Mouse (Mus musculus): ENCODE results near the gene Borcs5. TPM values are rescaled to one million over a fixed set of nuclear protein-coding genes. Genes with fewer than 3 reads are reported as not detected.
"Not testable (repeated sequence)": the region's sequence is repeated elsewhere in the genome, so short reads cannot be mapped to it uniquely, and the experiment has no call there.

Gene Borcs5
- polyA plus RNA-seq, 1 experiment from 2014 or later = 15.8 TPM

GRCm38 (mm10) chr6:134656527-134656926, 17.2 kb downstream of the Borcs5 start:
- 61% methylated on average over 4 of the region's 4 CpGs for WGBS

GRCm38 (mm10) chr6:134659108-134659958, 20.0 kb downstream of the Borcs5 start:
- ATAC-seq (replicated peaks; ENCODE audit: low FRiP score) = peak; percentile 89
- Histone ChIP-seq H3K9me3 (replicated peaks) (no peaks in the 10 kb centered on the region), H3K27ac (no peak overlapping the region), H3K27me3 (no peaks in the 10 kb centered on the region), H3K4me3 (replicated peaks) (no peak overlapping the region), H3K9ac (no peak overlapping the region), H3K4me2 (0 out of 2 replicates have a peak overlapping the region, but pooled peaks have one; percentile 9), H3K36me3 (no peaks in the 10 kb centered on the region), H3K4me1 (no peaks in the 10 kb centered on the region)
- WGBS = 19% methylated on average over 9 of the region's 9 CpGs

More at GRCm38 (mm10) chr6:134656527-134656926, 17.2 kb downstream of the Borcs5 start:
- H3K9me3 ChIP-seq (replicated peaks) = no peaks in the 10 kb centered on the region
- H3K4me1 ChIP-seq = no peaks in the 10 kb centered on the region
- H3K27me3 ChIP-seq = no peaks in the 10 kb centered on the region
- H3K27ac ChIP-seq = peak overlapping the region; percentile 2; the same call in 1 of the 2 replicates
- no peak overlapping the region for H3K4me3 ChIP-seq (replicated peaks)
- H3K4me2 ChIP-seq = no peak overlapping the region
- no peaks in the 10 kb centered on the region for H3K36me3 ChIP-seq
- no peak for ATAC-seq (replicated peaks; ENCODE audit: low FRiP score)
- H3K9ac ChIP-seq = no peak overlapping the region

GRCm38 (mm10) chr6:134660714-134661406, 21.6 kb downstream of the Borcs5 start:
- Histone ChIP-seq H3K9ac (no peak overlapping the region), H3K4me2 (no peak overlapping the region), H3K9me3 (replicated peaks) (no peaks in the 10 kb centered on the region), H3K36me3 (no peaks in the 10 kb centered on the region), H3K4me3 (replicated peaks) (no peak overlapping the region), H3K27ac (no peak overlapping the region), H3K27me3 (no peaks in the 10 kb centered on the region), H3K4me1 (peaks cover 5% of the 10 kb centered on the region)
- WGBS = 76% methylated on average over 8 of the region's 8 CpGs
- ATAC-seq (replicated peaks; ENCODE audit: low FRiP score) = no peak

- no peak overlapping the region for H3K4me3 ChIP-seq (replicated peaks)
- no peak overlapping the region for H3K27ac ChIP-seq
- 59% methylated on average over 5 of the region's 5 CpGs for WGBS
- H3K36me3 ChIP-seq = no peaks in the 10 kb centered on the region
- H3K27me3 ChIP-seq = no peaks in the 10 kb centered on the region
- ATAC-seq (replicated peaks; ENCODE audit: low FRiP score) = no peak
- H3K9ac ChIP-seq = no peak overlapping the region
- no peak overlapping the region for H3K4me2 ChIP-seq
- no peaks in the 10 kb centered on the region for H3K9me3 ChIP-seq (replicated peaks)
- H3K4me1 ChIP-seq = peaks cover 24% of the 10 kb centered on the region
Measured at GRCm38 (mm10) chr6:134664573-134664972, 25.3 kb downstream of the Borcs5 start.

GRCm38 (mm10) chr6:134665817-134666216, 26.5 kb downstream of the Borcs5 start:
- H3K4me3 ChIP-seq (replicated peaks) = no peak overlapping the region
- no peak overlapping the region for H3K27ac ChIP-seq
- ATAC-seq (replicated peaks; ENCODE audit: low FRiP score) = no peak
- H3K4me2 ChIP-seq = no peak overlapping the region
- peaks cover 28% of the 10 kb centered on the region for H3K4me1 ChIP-seq
- no peaks in the 10 kb centered on the region for H3K36me3 ChIP-seq
- no peaks in the 10 kb centered on the region for H3K27me3 ChIP-seq
- WGBS = 77% methylated on average over 9 of the region's 9 CpGs
- no peaks in the 10 kb centered on the region for H3K9me3 ChIP-seq (replicated peaks)
- no peak overlapping the region for H3K9ac ChIP-seq

- H3K4me2 ChIP-seq = no peak overlapping the region
- H3K9me3 ChIP-seq (replicated peaks) = no peaks in the 10 kb centered on the region
- no peak for ATAC-seq (replicated peaks; ENCODE audit: low FRiP score)
- no peaks in the 10 kb centered on the region for H3K36me3 ChIP-seq
- H3K27me3 ChIP-seq = no peaks in the 10 kb centered on the region
- H3K4me1 ChIP-seq = peaks cover 37% of the 10 kb centered on the region
- 67% methylated on average over 2 of the region's 2 CpGs for WGBS
- no peak overlapping the region for H3K27ac ChIP-seq
- H3K4me3 ChIP-seq (replicated peaks) = no peak overlapping the region
- no peak overlapping the region for H3K9ac ChIP-seq
Measured at GRCm38 (mm10) chr6:134668519-134668918, 29.2 kb downstream of the Borcs5 start.

GRCm38 (mm10) chr6:134669179-134669865, 30.0 kb downstream of the Borcs5 start:
- ATAC-seq (replicated peaks; ENCODE audit: low FRiP score) = no peak
- H3K9ac ChIP-seq = no peak overlapping the region

GRCm38 (mm10) chr6:134670881-134671411, 31.6 kb downstream of the Borcs5 start:
- Histone ChIP-seq H3K9me3 (replicated peaks) (no peaks in the 10 kb centered on the region), H3K4me3 (replicated peaks) (no peak overlapping the region), H3K9ac (no peak overlapping the region), H3K4me2 (no peak overlapping the region), H3K27ac (peak overlapping the region; percentile 28; the same call in 1 of the 2 replicates), H3K4me1 (peaks cover 32% of the 10 kb centered on the region), H3K36me3 (no peaks in the 10 kb centered on the region), H3K27me3 (no peaks in the 10 kb centered on the region)
- WGBS = 50% methylated on average over 4 of the region's 4 CpGs
- ATAC-seq (replicated peaks; ENCODE audit: low FRiP score) = no peak

More at GRCm38 (mm10) chr6:134669179-134669865, 30.0 kb downstream of the Borcs5 start:
- H3K4me3 ChIP-seq (replicated peaks) = no peak overlapping the region
- 73% methylated on average over 6 of the region's 6 CpGs for WGBS
- H3K4me2 ChIP-seq = no peak overlapping the region
- H3K27me3 ChIP-seq = no peaks in the 10 kb centered on the region
- no peak overlapping the region for H3K27ac ChIP-seq
- no peaks in the 10 kb centered on the region for H3K9me3 ChIP-seq (replicated peaks)
- H3K4me1 ChIP-seq = peaks cover 37% of the 10 kb centered on the region
- no peaks in the 10 kb centered on the region for H3K36me3 ChIP-seq

- H3K9ac ChIP-seq; H3K27me3 ChIP-seq; H3K27ac ChIP-seq; H3K4me3 ChIP-seq (replicated peaks); ATAC-seq (replicated peaks; ENCODE audit: low FRiP score); H3K36me3 ChIP-seq; H3K4me2 ChIP-seq; H3K9me3 ChIP-seq (replicated peaks): not testable (repeated sequence)
- 85% methylated on average over 8 of the region's 8 CpGs for WGBS
- peaks cover 18% of the 10 kb centered on the region for H3K4me1 ChIP-seq
Measured at GRCm38 (mm10) chr6:134673712-134674111, 34.4 kb downstream of the Borcs5 start.

GRCm38 (mm10) chr6:134677504-134677903, 38.2 kb downstream of the Borcs5 start:
- no peak for ATAC-seq (replicated peaks; ENCODE audit: low FRiP score)
- Histone ChIP-seq H3K27me3 (no peaks in the 10 kb centered on the region), H3K4me3 (replicated peaks) (no peak overlapping the region), H3K4me1 (no peaks in the 10 kb centered on the region), H3K27ac (no peak overlapping the region), H3K36me3 (no peaks in the 10 kb centered on the region), H3K4me2 (no peak overlapping the region), H3K9me3 (replicated peaks) (no peaks in the 10 kb centered on the region), H3K9ac (no peak overlapping the region)
- WGBS = 84% methylated on average over 4 of the region's 4 CpGs

GRCm38 (mm10) chr6:134678037-134678436, 38.7 kb downstream of the Borcs5 start:
- H3K9me3 ChIP-seq (replicated peaks) = no peaks in the 10 kb centered on the region
- WGBS = 65% methylated on average over 3 of the region's 3 CpGs

More at GRCm38 (mm10) chr6:134678037-134678436, 38.7 kb downstream of the Borcs5 start:
- Histone ChIP-seq H3K36me3 (no peaks in the 10 kb centered on the region), H3K4me2 (no peak overlapping the region), H3K4me3 (replicated peaks) (no peak overlapping the region), H3K27ac (no peak overlapping the region), H3K9ac (no peak overlapping the region), H3K4me1 (no peaks in the 10 kb centered on the region), H3K27me3 (no peaks in the 10 kb centered on the region)
- no peak for ATAC-seq (replicated peaks; ENCODE audit: low FRiP score)
